Mouse (Mus musculus): ENCODE measurements around the gene Ifi214. TPM values are rescaled to one million over a fixed set of nuclear protein-coding genes. Genes with fewer than 3 reads are reported as not detected.
"Not testable (repeated sequence)": the region's sequence is repeated elsewhere in the genome, so short reads cannot be mapped to it uniquely, and the experiment has no call there.

The Ifi214 gene
- total RNA-seq (2014; fragmentation: Nextera tagmentation) (3.0 TPM in 1 of 2 replicates, not detected in the other), total RNA-seq (2017) (1.5 TPM in 1 of 2 replicates, not detected in the other)

DNA sequence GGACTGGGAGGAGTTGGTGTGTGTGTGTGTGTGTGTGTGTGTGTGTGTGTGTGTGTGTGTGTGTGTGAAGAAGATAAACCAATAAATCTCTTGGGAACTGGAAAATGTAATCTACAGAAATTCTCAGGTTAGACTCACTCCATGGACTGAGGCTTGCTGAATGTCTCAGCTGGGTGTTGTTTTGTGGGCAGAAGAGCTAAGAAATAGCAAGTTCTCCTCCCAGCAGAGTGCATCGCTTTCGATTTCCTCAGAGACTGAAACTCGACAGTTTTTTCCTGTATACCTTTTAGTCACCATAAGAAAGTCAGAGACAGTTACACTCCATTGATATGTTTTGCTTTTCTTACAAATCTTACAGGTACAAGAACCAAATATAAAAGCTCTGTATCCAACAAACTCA, at the start of gene Ifi214:
Ifi214 (minus strand) TSS at position 167 of the 400 bp plus-strand sequence.
- not testable (repeated sequence) for ATAC-seq (replicated peaks; ENCODE audit: low FRiP score, low TSS enrichment, poor library complexity, severe bottlenecking)

DNA sequence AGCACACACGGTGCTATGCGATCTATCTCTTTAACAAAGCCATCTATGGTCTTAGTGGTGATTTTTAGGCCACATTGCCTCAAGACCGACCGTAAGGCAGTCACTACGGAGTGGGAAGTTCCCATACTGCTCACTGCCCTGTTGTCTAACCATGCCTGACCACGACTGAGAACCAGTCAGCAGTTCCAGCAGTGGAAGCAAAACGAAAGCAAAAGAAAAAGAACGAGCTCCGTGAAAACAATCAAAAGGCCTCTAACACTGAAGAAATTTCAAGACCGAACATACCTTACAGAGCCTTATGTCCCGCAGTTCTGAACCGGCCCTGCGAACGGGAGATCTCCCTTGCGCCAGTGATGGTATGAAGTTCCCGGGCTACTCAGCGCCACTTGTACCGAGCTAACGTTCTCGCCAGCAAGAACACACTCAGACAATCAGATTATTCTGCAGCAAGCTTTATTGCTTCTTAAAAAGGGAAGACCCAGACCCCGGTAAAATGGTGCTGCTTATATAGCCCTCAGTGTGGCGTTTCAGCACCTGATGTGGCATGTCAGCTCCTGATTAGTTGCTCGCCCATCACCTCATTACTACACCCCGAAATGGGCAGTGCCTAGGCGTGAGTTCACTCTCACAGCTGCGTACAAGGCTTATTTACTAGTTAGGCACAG, 44.3 kb upstream of the Ifi214 start:
- ATAC-seq (replicated peaks; ENCODE audit: low FRiP score, low TSS enrichment, poor library complexity, severe bottlenecking) = no peak

DNA sequence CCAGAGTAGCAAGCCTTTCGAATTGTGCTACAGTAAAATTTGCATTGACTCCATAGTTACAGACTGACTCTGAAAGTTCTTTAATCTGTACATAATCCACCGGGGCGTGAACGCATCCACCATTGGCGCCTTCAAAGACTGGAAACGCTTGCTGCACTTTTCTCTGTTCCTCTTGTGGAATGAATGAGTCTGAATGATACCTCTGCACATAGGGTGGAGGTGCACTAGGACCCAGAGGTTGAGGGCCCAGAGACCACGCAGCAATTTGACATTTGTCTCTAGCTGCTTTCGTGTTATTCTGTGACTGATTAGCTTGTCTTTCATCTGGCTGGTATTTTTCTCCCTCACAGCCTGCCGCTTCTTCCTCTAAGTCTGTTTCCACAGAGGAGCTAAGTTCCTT, 43.3 kb upstream of the Ifi214 start:
- ATAC-seq (replicated peaks; ENCODE audit: low FRiP score, low TSS enrichment, poor library complexity, severe bottlenecking) = no peak

DNA sequence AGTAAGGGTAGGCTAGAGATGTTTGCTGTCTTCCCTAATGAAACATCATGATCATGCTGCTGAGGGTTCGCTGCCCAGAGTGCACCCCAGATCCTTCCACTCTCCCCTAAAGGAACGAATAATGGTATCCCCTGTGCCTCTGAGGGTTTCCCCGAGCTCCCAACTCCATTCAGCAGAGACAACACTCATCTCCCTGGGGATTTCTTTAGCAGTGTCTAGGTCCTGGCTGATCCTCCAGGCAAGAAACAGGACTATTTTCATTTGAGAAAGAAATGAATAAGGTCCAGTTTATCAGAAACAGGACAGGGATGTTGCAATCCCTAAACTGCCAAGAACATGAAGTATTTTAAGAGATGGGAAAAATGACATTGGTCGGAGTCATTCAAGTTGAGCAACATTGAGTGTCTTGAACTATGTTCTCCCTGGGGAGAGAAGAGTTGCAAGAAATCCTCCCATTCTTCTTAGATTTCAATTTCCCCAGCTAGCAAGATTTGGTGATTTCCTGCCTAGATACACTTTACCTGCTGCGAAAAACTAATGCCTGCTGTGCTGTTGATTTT, 14.8 kb upstream of the Ifi214 start:
- not testable (repeated sequence) for ATAC-seq (replicated peaks; ENCODE audit: low FRiP score, low TSS enrichment, poor library complexity, severe bottlenecking)

DNA sequence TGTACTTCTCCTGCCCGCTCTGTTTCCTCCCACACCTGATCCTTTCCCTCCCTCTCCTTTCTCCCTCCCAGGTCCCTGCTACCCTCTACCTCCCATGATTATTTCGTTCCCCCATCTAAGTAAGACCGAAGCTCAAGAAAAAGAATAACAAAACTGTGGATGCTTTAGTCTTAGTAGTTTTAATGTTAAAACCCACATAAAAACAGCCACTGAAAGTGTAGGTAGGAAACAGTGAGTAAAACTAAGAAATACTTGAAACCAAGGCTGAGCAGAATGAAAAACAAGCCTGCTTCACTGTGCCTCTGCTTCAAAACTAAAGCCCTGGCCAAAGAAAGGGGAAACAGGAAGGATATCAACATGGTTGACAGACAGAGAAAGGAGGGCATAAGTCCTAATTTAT, 13.0 kb upstream of the Ifi214 start:
- ATAC-seq (replicated peaks; ENCODE audit: low FRiP score, low TSS enrichment, poor library complexity, severe bottlenecking) = not testable (repeated sequence)

DNA sequence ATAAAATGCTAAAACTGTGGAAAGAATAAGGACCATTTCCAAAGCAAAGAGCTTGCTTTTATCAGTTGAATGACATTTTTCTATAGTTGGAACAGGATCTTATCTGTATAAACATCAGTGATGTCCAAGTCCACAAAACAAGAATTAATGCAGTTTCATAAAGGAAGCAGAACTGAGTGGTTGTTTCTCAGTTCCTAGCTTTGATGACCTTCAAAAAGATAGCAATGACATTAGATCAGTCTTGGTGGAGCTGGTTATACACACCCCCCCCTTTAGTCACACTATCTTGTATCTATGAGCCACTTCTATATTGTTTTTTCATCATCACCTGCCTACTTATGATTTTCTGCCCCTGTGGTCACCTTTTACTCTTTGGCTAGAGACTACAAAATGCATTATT, 14.3 kb downstream of the Ifi214 start:
- ATAC-seq (replicated peaks; ENCODE audit: low FRiP score, low TSS enrichment, poor library complexity, severe bottlenecking) = no peak

DNA sequence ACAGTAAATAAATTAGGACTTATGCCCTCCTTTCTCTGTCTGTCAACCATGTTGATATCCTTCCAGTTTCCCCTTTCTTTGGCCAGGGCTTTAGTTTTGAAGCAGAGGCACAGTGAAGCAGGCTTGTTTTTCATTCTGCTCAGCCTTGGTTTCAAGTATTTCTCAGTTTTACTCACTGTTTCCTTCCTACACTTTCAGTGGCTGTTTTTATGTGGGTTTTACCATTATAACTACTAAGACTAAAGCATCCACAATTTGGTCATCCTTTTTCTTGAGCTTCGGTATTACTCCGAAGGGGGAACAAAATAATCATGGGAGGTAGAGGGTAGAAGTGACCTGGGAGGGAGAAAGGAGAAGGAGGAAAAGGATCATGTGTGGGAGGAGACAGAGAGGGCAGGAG, 25.2 kb downstream of the Ifi214 start:
- not testable (repeated sequence) for ATAC-seq (replicated peaks; ENCODE audit: low FRiP score, low TSS enrichment, poor library complexity, severe bottlenecking)

DNA sequence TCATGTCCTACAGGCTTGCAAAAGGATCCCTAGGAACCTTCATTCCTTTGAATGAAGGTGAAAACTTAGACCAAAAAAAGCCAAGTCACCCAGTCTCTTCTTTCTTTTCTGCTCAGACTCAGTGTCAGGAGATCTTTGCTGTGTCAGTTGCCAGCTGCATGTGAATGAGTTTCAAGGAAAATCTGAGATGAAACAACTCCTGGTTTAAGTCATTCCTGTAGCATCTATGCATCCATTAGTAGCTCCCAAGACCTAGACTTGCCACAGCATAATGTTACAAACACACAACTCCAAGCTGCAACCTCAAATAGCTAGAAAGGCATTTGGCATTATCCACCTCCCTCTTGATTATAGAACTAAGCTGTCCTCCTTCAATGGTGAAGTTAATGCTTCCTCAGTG, 44.3 kb downstream of the Ifi214 start:
- not testable (repeated sequence) for ATAC-seq (replicated peaks; ENCODE audit: low FRiP score, low TSS enrichment, poor library complexity, severe bottlenecking)

DNA sequence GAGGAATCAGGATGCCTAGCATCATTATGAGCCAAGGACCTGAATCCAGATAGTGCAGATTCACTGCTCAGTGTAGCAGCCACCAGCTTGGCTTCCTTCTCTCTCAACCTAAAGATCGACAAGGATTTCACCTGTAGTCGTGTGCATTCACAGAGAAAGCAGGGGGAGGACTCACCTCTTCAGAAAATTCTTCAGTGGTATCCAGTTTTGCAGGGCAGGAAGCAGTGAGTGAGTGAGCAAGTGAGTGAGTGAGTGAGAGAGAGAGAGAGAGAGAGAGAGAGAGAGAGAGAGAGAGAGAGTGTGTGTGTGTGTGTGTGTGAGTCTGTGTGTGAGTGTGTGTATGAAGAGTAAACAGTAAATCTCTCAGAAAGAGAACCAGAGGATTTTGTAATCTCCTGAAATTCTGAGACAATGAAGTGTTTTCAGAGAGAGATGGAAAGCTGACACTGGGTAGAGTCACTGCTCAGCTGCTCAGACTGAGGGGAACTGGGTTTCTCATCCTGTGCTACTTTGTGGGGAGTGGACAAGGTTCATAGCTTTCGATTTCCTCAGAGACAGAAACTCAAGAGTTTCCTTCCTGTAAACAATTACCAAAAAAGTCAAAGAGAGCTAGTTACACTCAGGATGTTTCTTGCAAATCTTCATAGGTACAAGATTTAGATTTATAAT, 44.8 kb downstream of the Ifi214 start, which contains the start of gene Ifi206:
Ifi206 (minus strand) TSS at position 230 of the 669 bp plus-strand sequence.
- not testable (repeated sequence) for ATAC-seq (replicated peaks; ENCODE audit: low FRiP score, low TSS enrichment, poor library complexity, severe bottlenecking)

DNA sequence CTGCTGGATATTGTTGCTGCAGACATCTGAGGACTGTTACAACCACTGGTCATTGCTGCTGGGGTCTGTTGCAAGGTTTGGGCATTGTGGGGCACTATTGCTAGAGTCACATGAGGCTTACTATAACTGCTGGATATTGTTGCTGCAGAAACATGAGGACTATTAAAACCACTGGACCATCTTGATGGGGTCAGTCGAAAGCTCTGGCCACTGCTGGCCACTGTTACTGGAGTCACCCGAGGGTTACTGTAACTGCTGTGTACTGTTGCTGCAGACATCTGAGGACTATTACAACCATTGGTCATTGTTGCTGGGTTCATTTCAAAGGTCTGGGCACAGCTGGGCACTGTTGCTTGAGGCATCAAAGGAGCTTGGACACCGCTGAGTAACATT, 54.6 kb downstream of the Ifi214 start:
- ATAC-seq (replicated peaks; ENCODE audit: low FRiP score, low TSS enrichment, poor library complexity, severe bottlenecking) = peak; percentile 18; the same call in 1 of the 2 replicates

DNA sequence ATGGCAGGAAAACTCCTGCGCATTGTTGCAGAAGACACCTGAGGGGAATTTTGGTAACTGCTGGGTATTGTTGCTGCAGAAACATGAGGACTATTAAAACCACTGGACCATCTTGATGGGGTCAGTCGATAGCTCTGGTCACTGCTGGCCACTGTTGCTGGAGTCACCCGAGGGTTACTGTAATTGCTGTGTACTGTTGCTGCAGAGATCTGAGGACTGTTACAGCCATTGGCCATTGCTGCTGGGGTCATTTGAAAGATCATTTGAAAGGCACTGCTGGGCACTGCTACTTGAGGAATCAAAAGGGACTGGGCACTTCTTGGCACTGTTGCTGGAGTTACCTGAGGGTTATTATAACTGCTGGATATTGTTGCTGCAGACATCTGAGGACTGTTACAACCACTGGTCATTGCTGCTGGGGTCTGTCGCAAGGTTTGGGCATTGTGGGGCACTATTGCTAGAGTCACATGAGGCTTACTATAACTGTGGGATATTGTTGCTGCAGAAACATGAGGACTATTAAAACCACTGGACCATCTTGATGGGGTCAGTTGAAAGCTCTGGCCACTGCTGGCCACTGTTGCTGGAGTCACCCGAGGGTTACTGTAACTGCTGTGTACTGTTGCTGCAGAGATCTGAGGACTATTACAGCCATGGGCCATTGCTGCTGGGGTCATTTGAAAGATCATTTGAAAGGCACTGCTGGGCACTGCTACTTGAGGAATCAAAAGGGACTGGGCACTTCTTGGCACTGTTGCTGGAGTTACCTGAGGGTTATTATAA, 55.2 kb downstream of the Ifi214 start:
- 0 out of 2 replicates have a peak, but pooled peaks have one; percentile 14 for ATAC-seq (replicated peaks; ENCODE audit: low FRiP score, low TSS enrichment, poor library complexity, severe bottlenecking)

Other genes with a start within 250 kb of the Ifi214 start
- 0.70 and 1.1 TPM in 2 replicates for gene Ackr1, start 202.2 kb downstream of the Ifi214 start, total RNA-seq (2014; fragmentation: Nextera tagmentation)
- not detected in 2 replicates for gene Ackr1, start 202.2 kb downstream of the Ifi214 start, total RNA-seq (2017)
- 18.1 and 20.7 TPM in 2 replicates for gene Aim2, start 185.1 kb downstream of the Ifi214 start, total RNA-seq (2014; fragmentation: Nextera tagmentation)
- 17.9 and 23.6 TPM in 2 replicates for gene Aim2, start 185.1 kb downstream of the Ifi214 start, total RNA-seq (2017)
- not detected in 2 replicates for gene Cadm3, start 168.3 kb downstream of the Ifi214 start, total RNA-seq (2014; fragmentation: Nextera tagmentation)
- not detected in 2 replicates for gene Cadm3, start 168.3 kb downstream of the Ifi214 start, total RNA-seq (2017)
- 1.2 and 2.3 TPM in 2 replicates for gene Ifi206, start 44.9 kb downstream of the Ifi214 start, total RNA-seq (2014; fragmentation: Nextera tagmentation)
- gene Ifi206, start 44.9 kb downstream of the Ifi214 start, total RNA-seq (2017) = not detected in 2 replicates
- 4.0 and 6.9 TPM in 2 replicates for gene Ifi213, start 63.3 kb upstream of the Ifi214 start, total RNA-seq (2014; fragmentation: Nextera tagmentation)
- 1.0 TPM in 1 of 2 replicates, not detected in the other for gene Ifi213, start 63.3 kb upstream of the Ifi214 start, total RNA-seq (2017)
- 4.0 and 8.4 TPM in 2 replicates for gene Ifi209, start 95.0 kb upstream of the Ifi214 start, total RNA-seq (2014; fragmentation: Nextera tagmentation)
- gene Ifi209, start 95.0 kb upstream of the Ifi214 start, total RNA-seq (2017) = 1.3 and 3.7 TPM in 2 replicates
- gene Ifi208, start 137.7 kb upstream of the Ifi214 start, total RNA-seq (2014; fragmentation: Nextera tagmentation) = 0.49 and 0.57 TPM in 2 replicates
- gene Ifi208, start 137.7 kb upstream of the Ifi214 start, total RNA-seq (2017) = 0.66 TPM in 1 of 2 replicates, not detected in the other
- 0.17 TPM in 1 of 2 replicates, not detected in the other for gene Ifi207, start 205.8 kb upstream of the Ifi214 start, total RNA-seq (2014; fragmentation: Nextera tagmentation)
- gene Ifi207, start 205.8 kb upstream of the Ifi214 start, total RNA-seq (2017) = 0.11 and 0.42 TPM in 2 replicates
- not detected in 2 replicates for gene Ifi204, start 231.0 kb upstream of the Ifi214 start, total RNA-seq (2014; fragmentation: Nextera tagmentation)
- gene Ifi204, start 231.0 kb upstream of the Ifi214 start, total RNA-seq (2017) = 0.75 and 1.7 TPM in 2 replicates